ENCODE assay signal across 8 mouse cellular contexts in the genomic region with DNA sequence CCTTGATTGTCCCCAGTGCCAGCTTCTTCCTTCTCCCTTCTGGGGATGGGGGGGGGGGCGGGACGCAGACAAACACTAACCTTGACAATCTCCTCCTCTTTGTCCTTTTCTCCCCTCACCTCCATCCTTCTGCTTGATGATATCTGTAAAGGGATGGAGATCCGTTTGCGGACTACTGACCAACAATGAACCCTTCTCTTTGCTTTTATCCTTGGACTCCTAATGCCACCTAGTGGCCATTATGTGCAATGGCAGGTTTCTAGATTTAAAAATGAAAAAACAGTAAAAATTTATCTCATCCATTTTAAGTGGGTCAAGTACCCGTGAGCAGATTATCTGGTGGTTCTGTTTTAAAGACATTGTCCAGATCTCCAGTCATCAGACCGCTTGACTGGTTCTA. TPM values are rescaled to one million over a fixed set of nuclear protein-coding genes. Genes with fewer than 3 reads are reported as not detected.
DNase-seq lines count a peak whose midpoint lies in the region; ATAC-seq and TF ChIP-seq lines count a peak whose summit lies in the region.

No protein-coding gene starts in this region.

- H3K4me1 ChIP-seq in cortical plate, adult 2 months (ENCODE audit: control insufficient read depth, insufficient read depth, low read length): peaks cover 3% of the 10 kb centered on the region; the same call in 1 of the 2 replicates
- H3K4me1 ChIP-seq in neural tube, embryonic 13.5 days (replicated peaks): peaks cover 24% of the 10 kb centered on the region

- H3K4me2 ChIP-seq in neural tube, embryonic 13.5 days: peak overlapping the region; percentile 43

- TF ChIP-seq CTCF in layer of hippocampus, adult 2 months (conservative IDR thresholded peaks at IDR 0.05): peak; percentile 83
- peak; percentile 55 for TF ChIP-seq CTCF in cortical plate, adult 2 months (IDR thresholded peaks at IDR 0.05; ENCODE audit: extremely low read depth, insufficient read depth, low read length)

- no peaks in the 10 kb centered on the region for H3K9me3 ChIP-seq in neural tube, embryonic 13.5 days

- no peak for DNase-seq in layer of hippocampus, adult 2 months (ENCODE audit: low spot score in 2 of 2)
- DNase-seq in layer of hippocampus, postnatal 14 days (ENCODE audit: low spot score in 2 of 2): no peak
- DNase-seq in induced T-regulatory cell, adult 2 months (ENCODE audit: low read depth): peak; percentile 67
- no peak for DNase-seq in thymus, postnatal 4 days
- no peak for DNase-seq in left cerebral cortex, adult 18-20 months (ENCODE audit: low spot score in 2 of 2)
- no peak for DNase-seq in right cerebral cortex, postnatal 10 days (ENCODE audit: low spot score in 2 of 2)

- H3K27me3 ChIP-seq in neural tube, embryonic 13.5 days: no peaks in the 10 kb centered on the region

- H3K9ac ChIP-seq in neural tube, embryonic 13.5 days: peak overlapping the region; percentile 57

- ATAC-seq in neural tube, embryonic 13.5 days (ENCODE audit: low read depth): no peak

- TF ChIP-seq POLR2A in cortical plate, adult 2 months (IDR thresholded peaks at IDR 0.05; ENCODE audit: extremely low read depth, insufficient read depth, low read length): no peak

- no peaks in the 10 kb centered on the region for H3K36me3 ChIP-seq in neural tube, embryonic 13.5 days

- H3K4me3 ChIP-seq in layer of hippocampus, adult 2 months: peak overlapping the region; percentile 27; the same call in 1 of the 2 replicates
- H3K4me3 ChIP-seq in cortical plate, adult 2 months (ENCODE audit: insufficient read depth, low read length): no peak overlapping the region
- peak overlapping the region; percentile 15; the same call in 1 of the 2 replicates for H3K4me3 ChIP-seq in neural tube, embryonic 13.5 days

- WGBS in neural tube, embryonic 13.5 days: under 1% methylated on average over 6 of the region's 6 CpGs

- no peak overlapping the region for H3K27ac ChIP-seq in layer of hippocampus, adult 2 months
- H3K27ac ChIP-seq in cortical plate, adult 2 months (ENCODE audit: insufficient read depth, low read length): no peak overlapping the region
- no peak overlapping the region for H3K27ac ChIP-seq in neural tube, embryonic 13.5 days (replicated peaks)

RNA-seq across cellular contexts. Expression of a gene that starts 3.5 kb away (rescaled TPM):
- total RNA-seq in layer of hippocampus, adult 2 months (2021): 10 to 100 TPM in 1 of 2 experiments, 1 to 10 TPM in 1; 10.0 TPM
- total RNA-seq in layer of hippocampus, postnatal 14 days (2021): 10 to 100 TPM in 1 of 2 experiments, 1 to 10 TPM in 1; 7.3 to 10.3 TPM
- 8.0 and 9.8 TPM in 2 replicates for polyA plus RNA-seq in cortical plate, adult 2 months (2012; rRNA removed)
- 7.6 and 8.9 TPM in 2 replicates for polyA plus RNA-seq in neural tube, embryonic 13.5 days (2015; fragmentation: Nextera tagmentation; extraction: Ambion mirVana)
- 10 to 100 TPM; 10.9 to 11.1 TPM for total RNA-seq in left cerebral cortex, adult 18-20 months (2021)

RNA-seq across cellular contexts. Expression of a gene that starts 11.3 kb away (rescaled TPM):
- total RNA-seq in layer of hippocampus, adult 2 months (2021): 100 to 1,000 TPM; 180 TPM
- 100 to 1,000 TPM; 197 TPM for total RNA-seq in layer of hippocampus, postnatal 14 days (2021)
- 181 and 189 TPM in 2 replicates for polyA plus RNA-seq in cortical plate, adult 2 months (2012; rRNA removed)
- polyA plus RNA-seq in neural tube, embryonic 13.5 days (2015; fragmentation: Nextera tagmentation; extraction: Ambion mirVana): 11.6 and 12.7 TPM in 2 replicates
- total RNA-seq in left cerebral cortex, adult 18-20 months (2021): 100 to 1,000 TPM; 192 to 197 TPM

RNA-seq across cellular contexts. Expression of a gene that starts 32.0 kb away (rescaled TPM):
- 10 to 100 TPM; 42.6 to 47.5 TPM for total RNA-seq in layer of hippocampus, adult 2 months (2021)
- 10 to 100 TPM; 81.8 to 84.7 TPM for total RNA-seq in layer of hippocampus, postnatal 14 days (2021)
- 188 and 192 TPM in 2 replicates for polyA plus RNA-seq in cortical plate, adult 2 months (2012; rRNA removed)
- 45.8 and 54.8 TPM in 2 replicates for polyA plus RNA-seq in neural tube, embryonic 13.5 days (2015; fragmentation: Nextera tagmentation; extraction: Ambion mirVana)
- total RNA-seq in left cerebral cortex, adult 18-20 months (2021): 10 to 100 TPM; 88.9 to 93.4 TPM

RNA-seq across cellular contexts. Expression of a gene that starts 45.5 kb away (rescaled TPM):
- 10 to 100 TPM; 37.5 to 38.6 TPM for total RNA-seq in layer of hippocampus, adult 2 months (2021)
- total RNA-seq in layer of hippocampus, postnatal 14 days (2021): 10 to 100 TPM; 32.5 to 37.0 TPM
- polyA plus RNA-seq in cortical plate, adult 2 months (2012; rRNA removed): 15.9 and 17.3 TPM in 2 replicates
- polyA plus RNA-seq in neural tube, embryonic 13.5 days (2015; fragmentation: Nextera tagmentation; extraction: Ambion mirVana): 104 and 121 TPM in 2 replicates
- 10 to 100 TPM; 35.7 to 36.0 TPM for total RNA-seq in left cerebral cortex, adult 18-20 months (2021)
